Mouse (Mus musculus) cerebellum, adult 2 months (tissue): ENCODE measurements around the gene Eno4. TPM values are rescaled to one million over a fixed set of nuclear protein-coding genes. Genes with fewer than 3 reads are reported as not detected.
A peak's percentile ranks its signal among the peaks of the same experiment; 100 is the strongest.

ENCODE experiments used
- DNase-seq, 2 experiments: peaks; one replicate each; pipeline ENCODE4 v3.0.0; 2021
- H3K27ac ChIP-seq: fragments of 200-500 bp; 2 replicates; pipeline ENCODE4 v1.5.1; 2012; ENCODE audit warnings: low read length, control low read depth, inconsistent platforms; ENCODE audit not compliant: insufficient read depth
- H3K27me3 ChIP-seq: fragments of 200-500 bp; 2 replicates; pipeline ENCODE4 v1.6.1; 2012; ENCODE audit warnings: inconsistent platforms, mild to moderate bottlenecking, low read length, moderate library complexity; ENCODE audit not compliant: control insufficient read depth, insufficient read depth
- H3K4me1 ChIP-seq: fragments of 200-500 bp; 2 replicates; pipeline ENCODE4 v1.6.1; 2011; ENCODE audit warnings: low read length; ENCODE audit not compliant: control insufficient read depth, insufficient read depth
- H3K4me3 ChIP-seq: fragments of 200-500 bp; replicated peaks from 2 replicates; pipeline ENCODE3; 2011; ENCODE audit warnings: mild to moderate bottlenecking, low read depth, low read length, control low read depth; ENCODE audit not compliant: insufficient read depth
- CTCF ChIP-seq: fragments of 200-500 bp; IDR thresholded peaks from 2 replicates; pipeline ENCODE4 v1.5.1; 2011; ENCODE audit warnings: low read depth, mild to moderate bottlenecking, control low read depth, low read length, moderate library complexity, borderline replicate concordance; ENCODE audit not compliant: insufficient read depth
- POLR2A ChIP-seq: fragments of 200-500 bp; IDR thresholded peaks from 2 replicates; pipeline ENCODE4 v1.6.1; 2011; ENCODE audit warnings: low read length, control low read depth, borderline replicate concordance; ENCODE audit not compliant: insufficient read depth
- WGBS: fragments of 180-500 bp; shearing (Covaris S2); methylation state at CpG from one replicate; pipeline ENCODE4 v1.1.7; 2018; 5-methylcytosine and 5-hydroxymethylcytosine counted together
- polyA plus RNA-seq: library from polyadenylated mRNA; depleted of rRNA; stranded (reverse); fragments of >200 nt; gene quantifications from 2 replicates; pipeline ENCODE4 v1.2.3, GENCODE M21; 2012

Gene Eno4
- polyA plus RNA-seq, 1 experiment = 1.9 TPM

- TF ChIP-seq CTCF (no peak), POLR2A (no peak)
- Histone ChIP-seq H3K27ac (no peak overlapping the region), H3K4me1 (no peaks in the 10 kb centered on the region), H3K4me3 (no peak overlapping the region), H3K27me3 (no peaks in the 10 kb centered on the region)
- no peak for DNase-seq
- 45% methylated on average over 3 of the region's 3 CpGs for WGBS
Measured at GRCm38 (mm10) chr19:58951521-58951920, 8.3 kb downstream of the Eno4 start.

- H3K27ac ChIP-seq = no peak overlapping the region
- WGBS = 79% methylated on average over 12 of the region's 13 CpGs
- H3K4me3 ChIP-seq = no peak overlapping the region
- no peak for DNase-seq
- H3K27me3 ChIP-seq = no peaks in the 10 kb centered on the region
- H3K4me1 ChIP-seq = no peaks in the 10 kb centered on the region
- TF ChIP-seq POLR2A (no peak), CTCF (no peak)
Measured at GRCm38 (mm10) chr19:58952236-58952635, 9.0 kb downstream of the Eno4 start.

- WGBS = 92% methylated on average over 8 of the region's 8 CpGs
- no peak overlapping the region for H3K27ac ChIP-seq
- DNase-seq = no peak
- H3K4me3 ChIP-seq = no peak overlapping the region
- no peaks in the 10 kb centered on the region for H3K4me1 ChIP-seq
- TF ChIP-seq CTCF (no peak), POLR2A (no peak)
- no peaks in the 10 kb centered on the region for H3K27me3 ChIP-seq
Measured at GRCm38 (mm10) chr19:58954779-58955178, 11.6 kb downstream of the Eno4 start.

GRCm38 (mm10) chr19:58963011-58963410 lies 19.8 kb downstream of the Eno4 start:
- DNase-seq = no peak
- Histone ChIP-seq H3K4me3 (no peak overlapping the region), H3K27ac (no peak overlapping the region), H3K27me3 (no peaks in the 10 kb centered on the region), H3K4me1 (no peaks in the 10 kb centered on the region)
- WGBS = 82% methylated on average over 8 of the region's 8 CpGs
- no peak for TF ChIP-seq POLR2A
- no peak for TF ChIP-seq CTCF

- DNase-seq = peak; percentile 23 to 47
- Histone ChIP-seq H3K4me3 (no peak overlapping the region), H3K4me1 (no peaks in the 10 kb centered on the region; the same call in 1 of the 2 replicates), H3K27me3 (no peaks in the 10 kb centered on the region), H3K27ac (no peak overlapping the region)
- 21% methylated on average over 15 of the region's 15 CpGs for WGBS
- TF ChIP-seq POLR2A (no peak), CTCF (no peak)
Measured at GRCm38 (mm10) chr19:58968731-58969506, 25.7 kb downstream of the Eno4 start.

- WGBS = 96% methylated on average over 13 of the region's 13 CpGs
- no peaks in the 10 kb centered on the region; the same call in 1 of the 2 replicates for H3K4me1 ChIP-seq
- no peak for DNase-seq
- no peaks in the 10 kb centered on the region for H3K27me3 ChIP-seq
- H3K27ac ChIP-seq = no peak overlapping the region
- H3K4me3 ChIP-seq = no peak overlapping the region
- TF ChIP-seq POLR2A (no peak), CTCF (no peak)
Measured at GRCm38 (mm10) chr19:58970826-58971225, 27.6 kb downstream of the Eno4 start.

- 80% methylated on average over 8 of the region's 8 CpGs for WGBS
- Histone ChIP-seq H3K27ac (no peak overlapping the region), H3K4me3 (no peak overlapping the region), H3K27me3 (no peaks in the 10 kb centered on the region), H3K4me1 (no peaks in the 10 kb centered on the region; the same call in 1 of the 2 replicates)
- DNase-seq = no peak
- TF ChIP-seq CTCF (no peak), POLR2A (no peak)
Measured at GRCm38 (mm10) chr19:58974126-58974525, 30.9 kb downstream of the Eno4 start.

GRCm38 (mm10) chr19:58975216-58975863 lies 32.1 kb downstream of the Eno4 start:
- TF ChIP-seq CTCF (no peak), POLR2A (no peak)
- WGBS = 66% methylated on average over 11 of the region's 11 CpGs
- Histone ChIP-seq H3K4me3 (no peak overlapping the region), H3K27me3 (no peaks in the 10 kb centered on the region), H3K4me1 (no peaks in the 10 kb centered on the region), H3K27ac (no peak overlapping the region)
- DNase-seq = no peak
